Mouse (Mus musculus) ES-Bruce4 (cell line): Measurements from ENCODE around the gene Park7. TPM values are rescaled to one million over a fixed set of nuclear protein-coding genes. Genes with fewer than 3 reads are reported as not detected.
"Not testable (repeated sequence)": the region's sequence is repeated elsewhere in the genome, so short reads cannot be mapped to it uniquely, and the experiment has no call there.

Experiments
- H3K27ac ChIP-seq: 2 replicates; pipeline ENCODE4 v1.5.1; 2012; ENCODE audit warnings: low read length, inconsistent platforms; ENCODE audit not compliant: insufficient read depth
- H3K27me3 ChIP-seq: 2 replicates; pipeline ENCODE4 v1.6.1; 2012; ENCODE audit warnings: mild to moderate bottlenecking, low read length, inconsistent platforms; ENCODE audit not compliant: control insufficient read depth, poor library complexity, insufficient read depth, severe bottlenecking
- H3K36me3 ChIP-seq: 2 replicates; pipeline ENCODE4 v1.6.1; 2012; ENCODE audit warnings: inconsistent platforms, mild to moderate bottlenecking, low read length, moderate library complexity; ENCODE audit not compliant: control insufficient read depth, poor library complexity, insufficient read depth, severe bottlenecking
- H3K4me1 ChIP-seq: one replicate; pipeline ENCODE4 v1.8.1; 2011; ENCODE audit warnings: low read length; ENCODE audit not compliant: control insufficient read depth, insufficient read depth
- H3K4me3 ChIP-seq: 2 replicates; pipeline ENCODE4 v1.5.1; 2011; ENCODE audit warnings: low read depth, mild to moderate bottlenecking, low read length
- H3K9ac ChIP-seq: 2 replicates; pipeline ENCODE4 v1.6.1; 2012; ENCODE audit warnings: low read depth, mild to moderate bottlenecking, inconsistent platforms; ENCODE audit not compliant: poor library complexity, severe bottlenecking
- H3K9me3 ChIP-seq: replicated peaks from 2 replicates; pipeline ENCODE4 v1.6.1; 2012; ENCODE audit warnings: mild to moderate bottlenecking, low read length, inconsistent platforms; ENCODE audit not compliant: control insufficient read depth, poor library complexity, insufficient read depth, severe bottlenecking
- CTCF ChIP-seq: IDR thresholded peaks from one replicate; pipeline ENCODE4 v1.8.1; 2011; ENCODE audit warnings: low read depth, low read length
- EP300 ChIP-seq: IDR thresholded peaks from 2 replicates; pipeline ENCODE4 v1.6.1; 2011; ENCODE audit warnings: low read depth, low read length; ENCODE audit not compliant: insufficient read depth
- POLR2A ChIP-seq: IDR thresholded peaks from one replicate; pipeline ENCODE4 v1.8.1; 2011; ENCODE audit warnings: low read length; ENCODE audit not compliant: insufficient read depth
- polyA plus RNA-seq: library from polyadenylated mRNA; stranded (reverse); fragments of >200 nt; gene quantifications from 2 replicates; pipeline ENCODE4 v1.2.4, GENCODE M21; 2011; ENCODE audit warnings: low read depth; ENCODE audit not compliant: missing spikeins, insufficient read depth, insufficient read length

Park7 gene
- polyA plus RNA-seq, 1 experiment: 215 TPM

DNA sequence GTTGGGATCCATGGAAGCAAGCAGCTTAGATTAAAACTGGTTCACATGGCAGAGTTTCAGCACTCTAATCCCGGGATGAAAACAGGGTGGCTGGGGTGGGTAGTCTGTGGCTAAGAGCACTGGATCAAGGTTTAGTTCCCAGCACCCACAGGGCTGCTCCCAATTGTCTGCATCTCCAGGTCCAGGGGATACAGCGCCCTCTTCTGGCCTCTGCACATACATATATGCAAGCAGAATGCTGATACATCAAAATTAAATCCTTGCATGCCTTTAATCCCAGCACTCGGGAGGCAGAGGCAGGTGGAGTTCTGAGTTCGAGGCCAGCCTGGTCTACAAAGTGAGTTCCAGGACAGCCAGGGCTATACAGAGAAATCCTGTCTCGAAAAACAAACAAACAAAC, 5.7 kb downstream of the Park7 start:
- peak; percentile 67 for TF ChIP-seq CTCF
- not testable (repeated sequence) for H3K4me1 ChIP-seq, H3K27me3 ChIP-seq, H3K27ac ChIP-seq, H3K9me3 ChIP-seq
- Histone ChIP-seq H3K36me3 (peaks cover 19% of the 10 kb centered on the region), H3K4me3 (peak overlapping the region; percentile 16; the same call in 1 of the 2 replicates), H3K9ac (peak overlapping the region; percentile 76; the same call in 1 of the 2 replicates)

DNA sequence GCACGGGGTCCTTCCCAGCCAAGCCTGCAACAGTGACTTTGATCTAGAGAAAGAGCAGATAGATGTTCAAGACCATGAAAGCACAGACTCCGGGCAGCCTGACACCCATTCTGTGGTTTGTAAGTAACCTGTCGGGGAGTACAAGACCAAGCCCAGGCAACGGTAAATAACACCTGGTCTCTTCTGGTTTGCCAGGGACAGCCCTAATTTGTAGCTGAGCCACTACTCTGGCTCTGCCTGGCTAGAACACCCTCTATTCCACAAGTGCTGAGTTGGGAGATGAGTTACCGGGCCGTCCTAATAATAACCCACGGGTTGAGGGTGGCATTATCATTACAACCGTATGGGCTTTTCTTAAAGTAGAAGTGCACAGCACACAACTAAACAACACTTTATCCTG, 7.1 kb downstream of the Park7 start:
- Histone ChIP-seq H3K9ac (no peak overlapping the region), H3K36me3 (peaks cover 24% of the 10 kb centered on the region), H3K9me3 (no peaks in the 10 kb centered on the region), H3K4me3 (no peak overlapping the region), H3K4me1 (no peaks in the 10 kb centered on the region), H3K27ac (no peak overlapping the region), H3K27me3 (no peaks in the 10 kb centered on the region)
- TF ChIP-seq CTCF (no peak), EP300 (no peak), POLR2A (no peak)

DNA sequence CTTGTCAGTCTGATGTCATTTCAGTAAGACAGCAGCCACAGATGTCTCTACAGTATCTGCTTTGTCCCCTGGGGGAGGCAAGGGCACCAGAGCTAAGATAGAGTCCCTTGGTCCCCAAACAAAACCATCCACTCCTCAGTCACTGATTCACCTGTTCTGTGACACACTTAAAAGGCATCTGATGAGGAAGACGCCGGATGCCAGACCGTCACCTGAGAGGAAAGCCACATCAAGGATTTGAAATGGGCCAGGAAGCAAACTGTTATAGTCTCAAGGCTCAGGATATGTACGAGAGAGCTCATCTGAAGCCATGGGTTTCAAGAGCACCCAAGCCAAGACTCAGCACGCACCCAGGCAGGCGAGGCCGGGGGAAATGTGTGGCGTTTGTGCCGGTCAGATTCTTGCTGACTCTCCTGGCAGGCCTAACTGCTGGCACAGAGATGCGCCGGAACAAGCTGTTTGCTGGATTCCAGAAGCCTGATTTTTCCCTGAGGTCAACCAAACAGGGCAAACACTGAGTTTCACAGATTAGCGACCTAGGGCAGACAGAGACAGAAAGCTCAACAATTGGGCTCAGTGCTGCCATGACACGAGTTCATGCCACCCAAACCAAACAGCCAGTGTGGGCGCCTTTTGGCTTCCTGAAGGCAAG, 11.0 kb downstream of the Park7 start:
- H3K27ac ChIP-seq: no peak overlapping the region
- no peak overlapping the region for H3K9ac ChIP-seq
- TF ChIP-seq POLR2A (no peak), CTCF (no peak), EP300 (no peak)
- no peaks in the 10 kb centered on the region for H3K9me3 ChIP-seq
- H3K4me1 ChIP-seq: no peaks in the 10 kb centered on the region
- no peak overlapping the region for H3K4me3 ChIP-seq
- H3K36me3 ChIP-seq: peaks cover 24% of the 10 kb centered on the region
- H3K27me3 ChIP-seq: no peaks in the 10 kb centered on the region

DNA sequence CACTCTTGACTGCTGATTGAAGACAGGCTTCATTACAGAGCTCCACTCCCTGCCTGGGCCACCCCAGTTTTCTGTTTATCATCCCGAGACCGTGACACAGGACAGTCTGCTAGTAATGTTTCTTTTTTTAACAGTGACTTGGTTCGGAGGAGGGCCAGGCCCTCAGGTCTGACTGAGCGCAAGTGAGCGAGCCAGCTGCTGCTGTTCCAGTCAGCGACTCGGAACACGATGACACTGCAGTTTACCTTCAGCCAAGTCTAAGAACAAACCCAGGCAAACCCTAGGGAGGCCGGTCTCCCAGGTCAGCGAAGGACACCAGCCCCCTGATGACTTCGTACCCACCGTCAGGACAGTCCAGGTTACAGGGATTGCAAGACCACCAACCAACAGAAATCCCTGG, 12.2 kb downstream of the Park7 start:
- H3K27ac ChIP-seq: peak overlapping the region; percentile 21
- H3K27me3 ChIP-seq: no peaks in the 10 kb centered on the region
- peaks cover 21% of the 10 kb centered on the region for H3K36me3 ChIP-seq
- no peaks in the 10 kb centered on the region for H3K4me1 ChIP-seq
- no peak overlapping the region for H3K4me3 ChIP-seq
- TF ChIP-seq POLR2A: no peak
- no peak for TF ChIP-seq CTCF
- no peak for TF ChIP-seq EP300
- H3K9me3 ChIP-seq: no peaks in the 10 kb centered on the region
- no peak overlapping the region for H3K9ac ChIP-seq

DNA sequence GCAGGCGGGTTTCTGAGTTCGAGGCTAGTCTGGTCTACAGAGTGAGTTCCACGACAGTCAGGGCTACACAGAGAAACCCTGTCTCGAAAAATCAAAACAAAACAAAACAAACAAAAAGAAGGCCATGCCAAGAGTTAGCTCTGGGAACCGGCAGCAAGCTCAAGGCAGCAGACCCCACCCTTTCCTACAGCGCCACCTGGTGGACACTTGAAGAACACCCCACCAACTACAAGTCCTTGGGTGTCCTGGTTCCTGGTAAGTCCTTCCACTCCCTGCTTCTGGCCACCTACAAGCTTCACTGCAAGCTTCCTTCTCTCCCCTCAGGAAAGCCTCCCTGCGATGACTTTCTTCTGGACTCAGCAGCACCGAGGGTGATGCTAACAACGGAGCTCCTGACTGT, 12.6 kb downstream of the Park7 start:
- no peaks in the 10 kb centered on the region for H3K27me3 ChIP-seq
- H3K4me1 ChIP-seq: no peaks in the 10 kb centered on the region
- TF ChIP-seq EP300 (no peak), POLR2A (no peak), CTCF (peak; percentile 94)
- no peaks in the 10 kb centered on the region for H3K9me3 ChIP-seq
- H3K27ac ChIP-seq: peak overlapping the region; percentile 21
- H3K36me3 ChIP-seq: peaks cover 20% of the 10 kb centered on the region
- no peak overlapping the region for H3K9ac ChIP-seq
- H3K4me3 ChIP-seq: no peak overlapping the region

DNA sequence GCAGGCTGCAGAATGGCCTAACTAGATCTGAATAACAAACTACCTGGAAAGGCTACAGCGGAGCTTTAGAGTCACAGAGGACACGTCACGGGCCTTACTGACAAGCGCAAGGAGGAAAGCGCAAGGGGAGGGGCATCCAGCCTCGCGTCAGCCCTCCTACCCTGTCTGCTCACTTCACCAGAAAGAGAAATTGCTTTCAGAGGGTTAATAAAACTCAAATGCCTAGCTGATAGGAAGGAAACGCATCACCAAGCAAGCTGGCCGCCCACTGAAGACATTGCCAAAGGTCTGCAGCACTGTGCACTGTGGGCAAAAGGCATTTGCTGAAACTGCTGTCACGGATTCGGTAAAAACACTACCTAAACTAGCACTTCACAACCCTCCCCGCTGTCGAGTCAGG, 13.8 kb downstream of the Park7 start:
- no peaks in the 10 kb centered on the region for H3K4me1 ChIP-seq
- no peak overlapping the region for H3K4me3 ChIP-seq
- H3K27me3 ChIP-seq: no peaks in the 10 kb centered on the region
- TF ChIP-seq CTCF (no peak), EP300 (no peak), POLR2A (no peak)
- no peak overlapping the region for H3K27ac ChIP-seq
- H3K9me3 ChIP-seq: no peaks in the 10 kb centered on the region
- H3K36me3 ChIP-seq: peaks cover 17% of the 10 kb centered on the region
- H3K9ac ChIP-seq: no peak overlapping the region
